Mouse (Mus musculus): ENCODE results near the gene Szt2. TPM values are rescaled to one million over a fixed set of nuclear protein-coding genes. Genes with fewer than 3 reads are reported as not detected.

Gene Szt2
- total RNA-seq, 4 experiments from 2014 or later, result 34.8 to 56.1 (median 42.5) TPM

GRCm38 (mm10) chr4:118413553-118413952 is 4.5 kb upstream of the Szt2 start:
- no peak for DNase-seq (ENCODE audit: low spot score in 2 of 2)

- no peak for DNase-seq (ENCODE audit: low spot score in 2 of 2)
Observed at GRCm38 (mm10) chr4:118410871-118411270, 1.8 kb upstream of the Szt2 start.

GRCm38 (mm10) chr4:118402701-118403100 is 6.4 kb downstream of the Szt2 start:
- DNase-seq (ENCODE audit: low spot score in 2 of 2), result no peak

GRCm38 (mm10) chr4:118401918-118402317 is 7.2 kb downstream of the Szt2 start:
- DNase-seq (ENCODE audit: low spot score in 2 of 2), result no peak

GRCm38 (mm10) chr4:118401421-118401820 is 7.7 kb downstream of the Szt2 start:
- no peak for DNase-seq (ENCODE audit: low spot score in 2 of 2)

GRCm38 (mm10) chr4:118398400-118398799 is 10.7 kb downstream of the Szt2 start:
- no peak for DNase-seq (ENCODE audit: low spot score in 2 of 2)

GRCm38 (mm10) chr4:118396433-118396832 is 12.6 kb downstream of the Szt2 start:
- DNase-seq (ENCODE audit: low spot score in 2 of 2), result no peak

- DNase-seq (ENCODE audit: low spot score in 2 of 2), result no peak
Observed at GRCm38 (mm10) chr4:118395289-118395688, 13.8 kb downstream of the Szt2 start.

GRCm38 (mm10) chr4:118394505-118394904 is 14.6 kb downstream of the Szt2 start:
- no peak for DNase-seq (ENCODE audit: low spot score in 2 of 2)

GRCm38 (mm10) chr4:118390146-118390545 is 18.9 kb downstream of the Szt2 start:
- no peak for DNase-seq (ENCODE audit: low spot score in 2 of 2)

- DNase-seq (ENCODE audit: low spot score in 2 of 2), result no peak
Observed at GRCm38 (mm10) chr4:118387316-118387715, 21.8 kb downstream of the Szt2 start.

- no peak for DNase-seq (ENCODE audit: low spot score in 2 of 2)
Observed at GRCm38 (mm10) chr4:118383271-118383670, 25.8 kb downstream of the Szt2 start.

- no peak for DNase-seq (ENCODE audit: low spot score in 2 of 2)
Observed at GRCm38 (mm10) chr4:118375999-118376398, 33.1 kb downstream of the Szt2 start.

- no peak for DNase-seq (ENCODE audit: low spot score in 2 of 2)
Observed at GRCm38 (mm10) chr4:118371822-118372221, 37.3 kb downstream of the Szt2 start.

GRCm38 (mm10) chr4:118368616-118369015 is 40.5 kb downstream of the Szt2 start:
- no peak for DNase-seq (ENCODE audit: low spot score in 2 of 2)

GRCm38 (mm10) chr4:118367551-118367950 is 41.5 kb downstream of the Szt2 start:
- DNase-seq (ENCODE audit: low spot score in 2 of 2), result peak; percentile 34 to 39

GRCm38 (mm10) chr4:118365991-118366390 is 43.1 kb downstream of the Szt2 start:
- DNase-seq (ENCODE audit: low spot score in 2 of 2), result no peak

- DNase-seq (ENCODE audit: low spot score in 2 of 2), result no peak
Observed at GRCm38 (mm10) chr4:118364641-118365040, 44.4 kb downstream of the Szt2 start.

- DNase-seq (ENCODE audit: low spot score in 2 of 2), result no peak
Observed at GRCm38 (mm10) chr4:118363985-118364384, 45.1 kb downstream of the Szt2 start.

- DNase-seq (ENCODE audit: low spot score in 2 of 2), result no peak
Observed at GRCm38 (mm10) chr4:118362879-118363278, 46.2 kb downstream of the Szt2 start.

GRCm38 (mm10) chr4:118361451-118361850 is 47.6 kb downstream of the Szt2 start:
- DNase-seq (ENCODE audit: low spot score in 2 of 2), result no peak

- peak in 1 of 2 experiments; percentile 38 for DNase-seq (ENCODE audit: low spot score in 2 of 2)
Observed at GRCm38 (mm10) chr4:118359896-118360720, 49.0 kb downstream of the Szt2 start.

- no peak for DNase-seq (ENCODE audit: low spot score in 2 of 2)
Observed at GRCm38 (mm10) chr4:118359211-118359895, 49.7 kb downstream of the Szt2 start.

Data from layer of hippocampus, adult 8-10 months (tissue).